Mouse (Mus musculus) left cerebral cortex, postnatal 4 days (tissue): ENCODE data around the gene Acad10. TPM values are rescaled to one million over a fixed set of nuclear protein-coding genes. Genes with fewer than 3 reads are reported as not detected.

ENCODE experiments used
- DNase-seq: peaks from one replicate; pipeline ENCODE4 v3.0.0-alpha.2; 2022
- intact Hi-C: fragments of 180-260 bp; cut with DNase I; formaldehyde crosslinking; loops from one replicate; pipeline ENCODE4 v1.15.1; 2025
- total RNA-seq, 2 experiments: library from RNA; stranded (reverse); gene quantifications; 2 replicates each; pipeline ENCODE4 v1.2.3; 2021

Gene Acad10
- total RNA-seq, 2 experiments from 2014 or later: 2.2 to 2.5 TPM

DNA sequence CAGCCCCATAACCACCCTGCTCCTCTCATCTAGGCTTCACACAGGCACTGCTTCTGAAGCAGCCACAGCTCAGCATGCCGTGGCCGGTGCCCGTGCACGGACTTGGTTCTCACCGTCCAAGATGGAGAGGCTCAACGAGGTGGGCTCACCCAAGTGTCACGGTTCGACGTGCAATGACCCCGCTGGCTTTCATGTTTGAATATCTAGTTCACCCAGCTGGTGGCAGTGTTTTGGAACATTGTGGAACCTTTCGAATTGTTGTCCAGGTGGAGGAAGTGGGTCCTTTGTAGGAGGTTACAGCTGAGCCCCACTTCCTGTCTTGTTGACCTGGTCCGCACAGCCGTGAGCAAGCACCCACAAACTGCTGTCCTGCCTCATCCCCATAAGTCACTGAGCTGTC, 86.2 kb downstream of the Acad10 start:
- no peak for DNase-seq
- intact Hi-C loops: no loop called here

Other genes with a start within 250 kb of the Acad10 start
- 1 to 10 TPM; 1.9 TPM for gene Tmem116, start 208.6 kb downstream of the Acad10 start, total RNA-seq
- gene Erp29, start 208.0 kb downstream of the Acad10 start, total RNA-seq: 100 to 1,000 TPM; 159 to 164 TPM
- gene Adam1b, start 157.1 kb downstream of the Acad10 start, total RNA-seq: not detected
- 10 to 100 TPM; 17.4 to 18.2 TPM for gene Adam1a, start 115.0 kb downstream of the Acad10 start, total RNA-seq
- gene Gm42878, start 115.0 kb downstream of the Acad10 start, total RNA-seq: not detected
- gene Mapkapk5, start 114.6 kb downstream of the Acad10 start, total RNA-seq: 100 to 1,000 TPM in 1 of 2 experiments, 10 to 100 TPM in 1; 99.3 to 102 TPM
- gene Aldh2, start 66.7 kb downstream of the Acad10 start, total RNA-seq: 10 to 100 TPM; 87.4 to 90.9 TPM
- 1 to 10 TPM; 3.7 TPM for gene Acad12, start 41.6 kb downstream of the Acad10 start, total RNA-seq
- 10 to 100 TPM; 45.3 to 47.4 TPM for gene Brap, start within 50 bp of the Acad10 start, total RNA-seq
- gene Atxn2, start 50.8 kb upstream of the Acad10 start, total RNA-seq: 100 to 1,000 TPM; 250 to 271 TPM
- gene Sh2b3, start 177.1 kb upstream of the Acad10 start, total RNA-seq: 10 to 100 TPM; 13.3 to 13.4 TPM
- gene Pheta1, start 188.5 kb upstream of the Acad10 start, total RNA-seq: 10 to 100 TPM; 19.4 to 19.9 TPM